Mouse (Mus musculus) embryonic facial prominence, embryonic 11.5 days (tissue): ENCODE results near the gene BC035044. TPM values are rescaled to one million over a fixed set of nuclear protein-coding genes. Genes with fewer than 3 reads are reported as not detected.

Source experiments
- ATAC-seq: fragments of 200-750 bp; cut with Nextera tagmentation; replicated peaks from 2 replicates; pipeline ENCODE4 v1.8.0; 2017; ENCODE audit warnings: low read depth; ENCODE audit not compliant: insufficient number of reproducible peaks, low FRiP score, low TSS enrichment
- DNase-seq: peaks from one replicate; pipeline ENCODE4 v3.0.0-alpha.2; 2015; ENCODE audit warnings: low spot score
- H3K27ac ChIP-seq: fragments of 300-500 bp; sonication (generic); replicated peaks from 2 replicates; pipeline ENCODE4 v1.5.1; 2014; ENCODE audit warnings: mild to moderate bottlenecking, low read depth, low read length, control low read depth
- H3K27me3 ChIP-seq: fragments of 300-500 bp; sonication (generic); 2 replicates; pipeline ENCODE4 v1.6.1; 2014; ENCODE audit warnings: mild to moderate bottlenecking, low read length, moderate library complexity, mixed read lengths; ENCODE audit not compliant: control insufficient read depth, insufficient read depth
- H3K36me3 ChIP-seq: fragments of 300-500 bp; sonication (generic); replicated peaks from 2 replicates; pipeline ENCODE4 v1.6.1; 2014; ENCODE audit warnings: low read depth, mild to moderate bottlenecking, low read length, moderate library complexity, mixed read lengths; ENCODE audit not compliant: control insufficient read depth, insufficient read depth
- H3K4me1 ChIP-seq: fragments of 300-500 bp; sonication (generic); 2 replicates; pipeline ENCODE4 v1.6.1; 2014; ENCODE audit warnings: low read length, mixed read lengths; ENCODE audit not compliant: control insufficient read depth, insufficient read depth
- H3K4me2 ChIP-seq: fragments of 300-500 bp; sonication (generic); 2 replicates; pipeline ENCODE4 v1.6.1; 2014; ENCODE audit warnings: low read depth, mild to moderate bottlenecking, control low read depth, low read length, moderate library complexity
- H3K4me3 ChIP-seq: fragments of 300-500 bp; sonication (generic); 2 replicates; pipeline ENCODE4 v1.5.1; 2014; ENCODE audit warnings: low read depth, low read length, control low read depth
- H3K9ac ChIP-seq: fragments of 300-500 bp; sonication (generic); replicated peaks from 2 replicates; pipeline ENCODE4 v1.6.1; 2014; ENCODE audit warnings: mild to moderate bottlenecking, control low read depth, low read length
- H3K9me3 ChIP-seq: fragments of 300-500 bp; sonication (generic); replicated peaks from 2 replicates; pipeline ENCODE4 v1.6.1; 2016; ENCODE audit warnings: mild to moderate bottlenecking, low read length, inconsistent platforms, mixed read lengths; ENCODE audit not compliant: control insufficient read depth
- WGBS: fragments of 180-500 bp; shearing (Covaris S2); extraction: QIAGEN DNeasy Blood & Tissue Kit; methylation state at CpG from one replicate; pipeline ENCODE4 v1.1.7; 2014; 5-methylcytosine and 5-hydroxymethylcytosine counted together
- polyA plus RNA-seq: library from polyadenylated mRNA; unstranded; fragments of >200 nt; fragmentation: Nextera tagmentation; extraction: Ambion mirVana; gene quantifications from 2 replicates; pipeline ENCODE4 v1.2.1, GENCODE M21; 2014

BC035044 gene
- polyA plus RNA-seq, 1 experiment from 2014 or later = 1.2 TPM

GRCm38 (mm10) chr6:128836191-128836954 lies 54.6 kb downstream of the BC035044 start:
- H3K9ac ChIP-seq = no peak overlapping the region
- no peaks in the 10 kb centered on the region for H3K9me3 ChIP-seq
- no peaks in the 10 kb centered on the region for H3K27me3 ChIP-seq
- ATAC-seq (no peak), DNase-seq (no peak)
- no peaks in the 10 kb centered on the region for H3K36me3 ChIP-seq
- WGBS = 84% methylated on average over 8 of the region's 8 CpGs
- no peak overlapping the region for H3K27ac ChIP-seq
- no peaks in the 10 kb centered on the region for H3K4me1 ChIP-seq
- no peak overlapping the region for H3K4me2 ChIP-seq
- H3K4me3 ChIP-seq = no peak overlapping the region

GRCm38 (mm10) chr6:128835571-128835970 lies 55.4 kb downstream of the BC035044 start:
- no peak overlapping the region for H3K4me3 ChIP-seq
- no peak overlapping the region for H3K9ac ChIP-seq
- no peak overlapping the region for H3K4me2 ChIP-seq
- no peaks in the 10 kb centered on the region for H3K27me3 ChIP-seq
- no peaks in the 10 kb centered on the region for H3K9me3 ChIP-seq
- 90% methylated on average over 4 of the region's 4 CpGs for WGBS
- no peak for ATAC-seq
- H3K4me1 ChIP-seq = no peaks in the 10 kb centered on the region
- H3K27ac ChIP-seq = no peak overlapping the region
- DNase-seq = no peak
- no peaks in the 10 kb centered on the region for H3K36me3 ChIP-seq

GRCm38 (mm10) chr6:128833046-128833445 lies 57.9 kb downstream of the BC035044 start:
- no peak overlapping the region for H3K9ac ChIP-seq
- ATAC-seq = no peak
- WGBS = 79% methylated on average over 10 of the region's 10 CpGs

GRCm38 (mm10) chr6:128829837-128830236 lies 61.1 kb downstream of the BC035044 start:
- WGBS = 65% methylated on average over 4 of the region's 4 CpGs
- Histone ChIP-seq H3K4me2 (no peak overlapping the region), H3K36me3 (no peaks in the 10 kb centered on the region), H3K4me3 (no peak overlapping the region), H3K4me1 (no peaks in the 10 kb centered on the region), H3K9ac (no peak overlapping the region), H3K27me3 (no peaks in the 10 kb centered on the region), H3K27ac (no peak overlapping the region), H3K9me3 (no peaks in the 10 kb centered on the region)
- ATAC-seq (no peak), DNase-seq (no peak)

More at GRCm38 (mm10) chr6:128833046-128833445, 57.9 kb downstream of the BC035044 start:
- Histone ChIP-seq H3K4me1 (no peaks in the 10 kb centered on the region), H3K4me3 (no peak overlapping the region), H3K36me3 (no peaks in the 10 kb centered on the region), H3K27me3 (no peaks in the 10 kb centered on the region), H3K4me2 (no peak overlapping the region), H3K9me3 (no peaks in the 10 kb centered on the region), H3K27ac (no peak overlapping the region)
- no peak for DNase-seq

- no peak overlapping the region for H3K27ac ChIP-seq
- 81% methylated on average over 3 of the region's 3 CpGs for WGBS
- H3K4me1 ChIP-seq = no peaks in the 10 kb centered on the region
- H3K9me3 ChIP-seq = no peaks in the 10 kb centered on the region
- no peak overlapping the region for H3K9ac ChIP-seq
- H3K27me3 ChIP-seq = no peaks in the 10 kb centered on the region
- no peak overlapping the region for H3K4me2 ChIP-seq
- ATAC-seq (no peak), DNase-seq (no peak)
- H3K4me3 ChIP-seq = no peak overlapping the region
- H3K36me3 ChIP-seq = no peaks in the 10 kb centered on the region
These were observed 64.1 kb downstream of the BC035044 start for GRCm38 (mm10) chr6:128826781-128827180.

- no peak within 1 kb of the TSS for H3K9ac ChIP-seq
- H3K9me3 ChIP-seq = no peaks in the 10 kb centered on the region
- H3K36me3 ChIP-seq = no peaks in the 10 kb centered on the region
- DNase-seq = no peak
- H3K27ac ChIP-seq = no peak within 1 kb of the TSS
- WGBS = 84% methylated on average over 6 of the region's 6 CpGs
- no peak within 1 kb of the TSS for H3K4me3 ChIP-seq
- ATAC-seq = no peak
- H3K27me3 ChIP-seq = no peaks in the 10 kb centered on the region
- no peak within 1 kb of the TSS for H3K4me2 ChIP-seq
- H3K4me1 ChIP-seq = no peaks in the 10 kb centered on the region
These were observed 64.8 kb downstream of the BC035044 start, which contains the start of the genes Gm44511 and Klrb1b for GRCm38 (mm10) chr6:128826132-128826531. Gm44511 (minus strand) TSS chr6:128826315. Klrb1b (minus strand) TSS chr6:128826331.

GRCm38 (mm10) chr6:128818083-128818802 lies 72.7 kb downstream of the BC035044 start:
- Histone ChIP-seq H3K4me1 (no peaks in the 10 kb centered on the region), H3K9ac (no peak overlapping the region), H3K27ac (no peak overlapping the region), H3K4me3 (no peak overlapping the region), H3K4me2 (no peak overlapping the region), H3K27me3 (no peaks in the 10 kb centered on the region), H3K36me3 (no peaks in the 10 kb centered on the region), H3K9me3 (no peaks in the 10 kb centered on the region)
- ATAC-seq (no peak), DNase-seq (no peak)
- 80% methylated on average over 4 of the region's 4 CpGs for WGBS

GRCm38 (mm10) chr6:128808532-128808931 lies 82.4 kb downstream of the BC035044 start:
- H3K4me1 ChIP-seq = no peaks in the 10 kb centered on the region
- no peaks in the 10 kb centered on the region for H3K27me3 ChIP-seq
- H3K9me3 ChIP-seq = no peaks in the 10 kb centered on the region
- WGBS = 87% methylated on average over 5 of the region's 5 CpGs
- no peak overlapping the region for H3K4me3 ChIP-seq
- no peak overlapping the region for H3K9ac ChIP-seq
- peak; percentile 52 for DNase-seq
- no peak overlapping the region for H3K4me2 ChIP-seq
- no peak overlapping the region for H3K27ac ChIP-seq
- no peak for ATAC-seq
- no peaks in the 10 kb centered on the region for H3K36me3 ChIP-seq
